Mouse (Mus musculus): ENCODE data around the gene Timm8a2.

The Timm8a2 gene

GRCm38 (mm10) chr14:122034451-122034850, at the start of gene Timm8a2:
Timm8a2 (plus strand) TSS chr14:122034674.
- no peak for DNase-seq (ENCODE audit: low spot score in 2 of 2)

- DNase-seq (ENCODE audit: low spot score in 2 of 2): no peak
Measured at GRCm38 (mm10) chr14:121985477-121985876, 49.0 kb upstream of the Timm8a2 start.

- no peak for DNase-seq (ENCODE audit: low spot score in 2 of 2)
Measured at GRCm38 (mm10) chr14:121986028-121986427, 48.4 kb upstream of the Timm8a2 start.

DNA sequence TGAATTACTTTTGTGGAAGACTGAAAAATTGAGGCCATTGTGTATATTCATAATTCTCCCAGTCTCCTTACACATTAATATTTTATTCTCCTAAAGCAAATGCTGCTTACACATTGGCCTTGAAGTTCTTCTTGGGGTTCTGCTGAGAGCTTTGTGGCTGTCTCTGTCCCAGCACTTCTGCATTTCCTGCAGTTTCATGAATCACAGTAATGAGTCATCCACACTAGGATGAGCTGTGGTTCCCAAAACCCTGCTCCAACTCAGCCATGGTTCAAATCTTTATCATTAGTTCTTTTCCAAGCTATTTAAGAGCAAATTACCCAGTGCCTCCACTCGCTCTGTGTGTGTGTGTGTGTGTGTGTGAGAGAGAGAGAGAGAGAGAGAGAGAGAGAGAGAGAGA, 47.2 kb upstream of the Timm8a2 start:
- DNase-seq (ENCODE audit: low spot score in 2 of 2): no peak

GRCm38 (mm10) chr14:121987691-121988090, 46.8 kb upstream of the Timm8a2 start:
- no peak for DNase-seq (ENCODE audit: low spot score in 2 of 2)

- no peak for DNase-seq (ENCODE audit: low spot score in 2 of 2)
Measured at GRCm38 (mm10) chr14:121989331-121989730, 45.1 kb upstream of the Timm8a2 start.

- DNase-seq (ENCODE audit: low spot score in 2 of 2): no peak
Measured at GRCm38 (mm10) chr14:121989869-121990268, 44.6 kb upstream of the Timm8a2 start.

GRCm38 (mm10) chr14:121990897-121991296, 43.6 kb upstream of the Timm8a2 start:
- DNase-seq (ENCODE audit: low spot score in 2 of 2): no peak

GRCm38 (mm10) chr14:121991921-121992320, 42.6 kb upstream of the Timm8a2 start:
- no peak for DNase-seq (ENCODE audit: low spot score in 2 of 2)

GRCm38 (mm10) chr14:121992395-121993280, 41.8 kb upstream of the Timm8a2 start:
- DNase-seq (ENCODE audit: low spot score in 2 of 2): no peak

GRCm38 (mm10) chr14:121993616-121994015, 40.9 kb upstream of the Timm8a2 start:
- no peak for DNase-seq (ENCODE audit: low spot score in 2 of 2)

GRCm38 (mm10) chr14:121994171-121994700, 40.2 kb upstream of the Timm8a2 start:
- no peak for DNase-seq (ENCODE audit: low spot score in 2 of 2)

GRCm38 (mm10) chr14:121994846-121995556, 39.5 kb upstream of the Timm8a2 start:
- DNase-seq (ENCODE audit: low spot score in 2 of 2): no peak

DNA sequence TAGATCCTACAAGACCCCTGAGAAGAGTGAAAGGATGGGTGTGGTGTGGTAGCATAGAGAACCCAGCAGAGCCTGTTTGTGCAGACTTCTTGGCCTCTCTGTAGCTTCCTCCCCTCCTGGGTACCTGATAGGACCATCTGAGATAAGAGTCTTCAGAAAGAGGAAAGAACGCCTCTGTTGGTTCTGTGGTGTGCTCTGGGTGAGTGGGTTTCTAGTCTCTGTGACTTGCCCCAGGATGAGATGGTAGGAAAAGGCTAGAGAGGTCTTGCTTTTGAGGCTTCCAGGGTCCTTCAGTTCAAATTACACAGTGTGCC, 39.0 kb upstream of the Timm8a2 start:
- DNase-seq (ENCODE audit: low spot score in 2 of 2): no peak

GRCm38 (mm10) chr14:121996786-121997185, 37.7 kb upstream of the Timm8a2 start:
- no peak for DNase-seq (ENCODE audit: low spot score in 2 of 2)

- no peak for DNase-seq (ENCODE audit: low spot score in 2 of 2)
Measured at GRCm38 (mm10) chr14:121999455-121999854, 35.0 kb upstream of the Timm8a2 start.

GRCm38 (mm10) chr14:122000346-122001105, 33.9 kb upstream of the Timm8a2 start:
- DNase-seq (ENCODE audit: low spot score in 2 of 2): no peak

DNA sequence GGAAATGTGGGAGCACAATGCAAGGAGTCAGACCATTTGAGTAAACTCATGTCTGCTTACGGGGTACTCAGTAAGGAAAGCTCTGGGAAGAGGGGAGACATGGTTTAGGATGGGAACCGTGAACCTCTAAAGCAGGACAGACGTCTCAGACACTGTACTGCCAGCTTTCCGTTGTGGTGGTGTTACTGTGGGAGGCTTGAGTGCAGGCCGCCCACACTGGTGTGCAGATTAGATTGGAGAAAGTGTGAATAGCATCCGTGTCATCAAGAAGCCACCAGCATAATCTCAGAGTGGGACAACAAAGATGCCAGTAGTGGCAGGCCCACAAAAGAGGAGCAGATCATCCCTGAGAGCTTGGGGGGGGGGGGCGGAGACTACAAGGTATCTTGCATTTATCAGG, 32.2 kb upstream of the Timm8a2 start:
- DNase-seq (ENCODE audit: low spot score in 2 of 2): no peak

DNA sequence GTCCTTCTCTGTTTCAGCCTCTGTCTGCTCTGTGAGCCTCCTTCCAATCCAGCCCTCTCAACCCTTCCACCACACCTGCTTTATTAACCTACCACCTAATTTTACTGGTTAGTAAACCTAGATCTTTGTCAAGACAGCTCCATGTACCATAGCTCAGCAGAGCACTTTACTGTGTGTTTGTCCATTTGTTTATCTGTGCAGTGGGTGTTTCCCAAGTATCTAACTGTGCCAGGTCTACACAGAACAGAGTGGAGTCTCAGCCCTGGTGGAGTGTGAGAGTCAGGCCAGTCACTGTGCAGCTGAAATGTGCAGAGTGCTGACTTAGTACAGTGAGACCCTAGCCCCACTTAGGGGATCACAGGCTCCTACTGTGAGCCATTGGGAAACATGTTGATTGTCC, 30.7 kb upstream of the Timm8a2 start:
- no peak for DNase-seq (ENCODE audit: low spot score in 2 of 2)

GRCm38 (mm10) chr14:122008261-122008660, 26.2 kb upstream of the Timm8a2 start:
- DNase-seq (ENCODE audit: low spot score in 2 of 2): no peak

- peak in 1 of 2 experiments; percentile 23 for DNase-seq (ENCODE audit: low spot score in 2 of 2)
Measured at GRCm38 (mm10) chr14:122009502-122009901, 25.0 kb upstream of the Timm8a2 start.

DNA sequence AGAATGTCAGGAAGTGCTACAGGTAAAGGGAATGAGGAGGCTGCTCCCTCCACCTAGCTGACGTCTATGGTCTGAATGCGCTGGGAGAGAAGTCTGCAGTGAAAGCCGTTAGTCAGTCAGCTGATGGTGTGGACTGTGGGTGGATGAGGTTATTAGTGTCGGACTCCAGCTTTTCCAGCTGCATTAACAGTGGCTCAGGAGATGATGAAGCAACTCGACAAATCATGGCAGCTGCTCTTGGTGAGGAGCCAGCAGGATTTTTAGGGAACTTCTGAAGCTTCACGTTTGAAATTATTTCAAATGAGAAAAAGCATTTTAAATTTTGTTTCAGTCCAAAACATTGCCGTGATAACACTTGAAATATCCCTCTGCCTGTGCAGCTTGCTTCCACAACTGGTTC, 24.2 kb upstream of the Timm8a2 start:
- DNase-seq (ENCODE audit: low spot score in 2 of 2): no peak
